Mouse (Mus musculus) midbrain, embryonic 12.5 days (tissue): ENCODE data around the gene Mrps24. TPM values are rescaled to one million over a fixed set of nuclear protein-coding genes. Genes with fewer than 3 reads are reported as not detected.

Experiments used
- ATAC-seq: fragments of 200-750 bp; cut with Nextera tagmentation; 2 replicates; pipeline ENCODE4 v1.8.0; 2017; ENCODE audit warnings: low read depth, moderate TSS enrichment, moderate library complexity; ENCODE audit not compliant: low FRiP score
- H3K27ac ChIP-seq: fragments of 300-500 bp; sonication (generic); replicated peaks from 2 replicates; pipeline ENCODE4 v1.5.1; 2016; ENCODE audit warnings: mild to moderate bottlenecking
- H3K27me3 ChIP-seq: fragments of 300-500 bp; sonication (generic); 2 replicates; pipeline ENCODE4 v1.6.1; 2016; ENCODE audit warnings: mild to moderate bottlenecking
- H3K36me3 ChIP-seq: fragments of 300-500 bp; sonication (generic); 2 replicates; pipeline ENCODE4 v1.6.1; 2016
- H3K4me1 ChIP-seq: fragments of 300-500 bp; sonication (generic); 2 replicates; pipeline ENCODE4 v1.6.1; 2016
- H3K4me2 ChIP-seq: fragments of 300-500 bp; sonication (generic); replicated peaks from 2 replicates; pipeline ENCODE4 v1.6.1; 2016; ENCODE audit warnings: mild to moderate bottlenecking, moderate library complexity
- H3K4me3 ChIP-seq: fragments of 300-500 bp; sonication (generic); 2 replicates; pipeline ENCODE4 v1.5.1; 2016; ENCODE audit warnings: mild to moderate bottlenecking
- H3K9ac ChIP-seq: fragments of 300-500 bp; sonication (generic); replicated peaks from 2 replicates; pipeline ENCODE4 v1.6.1; 2016; ENCODE audit warnings: mild to moderate bottlenecking, moderate library complexity
- H3K9me3 ChIP-seq: fragments of 300-500 bp; sonication (generic); 2 replicates; pipeline ENCODE4 v1.6.1; 2016; ENCODE audit warnings: mild to moderate bottlenecking
- WGBS: fragments of 180-500 bp; shearing (Covaris S2); methylation state at CpG from one replicate; pipeline ENCODE4 v1.1.7; 2016; 5-methylcytosine and 5-hydroxymethylcytosine counted together
- polyA plus RNA-seq: library from polyadenylated mRNA; unstranded; fragments of >200 nt; fragmentation: Nextera tagmentation; extraction: Ambion mirVana; gene quantifications from 2 replicates; pipeline ENCODE4 v1.2.1, GENCODE M21; 2016

The Mrps24 gene
- polyA plus RNA-seq = 154 and 158 TPM in 2 replicates

- 88% methylated on average over 14 of the region's 14 CpGs for WGBS
- H3K4me1 ChIP-seq = no peaks in the 10 kb centered on the region
- no peak within 1 kb of the TSS for H3K27ac ChIP-seq
- no peak within 1 kb of the TSS for H3K4me2 ChIP-seq
- H3K4me3 ChIP-seq = no peak within 1 kb of the TSS
- H3K9ac ChIP-seq = no peak within 1 kb of the TSS
- no peaks in the 10 kb centered on the region for H3K27me3 ChIP-seq
- peaks cover 46% of the 10 kb centered on the region for H3K36me3 ChIP-seq
- H3K9me3 ChIP-seq = no peaks in the 10 kb centered on the region
- ATAC-seq = no peak
These were observed at the start of gene Mrps24 for GRCm38 (mm10) chr11:5715630-5716105. Gene Mrps24 (minus strand): TSS chr11:5715680.

GRCm38 (mm10) chr11:5762633-5762982 is 47.1 kb upstream of the Mrps24 start:
- Histone ChIP-seq H3K9me3 (no peaks in the 10 kb centered on the region), H3K4me1 (peaks cover 13% of the 10 kb centered on the region), H3K27ac (peak overlapping the region; percentile 93), H3K4me3 (peak overlapping the region; percentile 75), H3K4me2 (peak overlapping the region; percentile 83), H3K36me3 (no peaks in the 10 kb centered on the region), H3K27me3 (no peaks in the 10 kb centered on the region), H3K9ac (no peak overlapping the region; the same call in 1 of the 2 replicates)
- ATAC-seq = peak; percentile 69
- 14% methylated on average over 6 of the region's 6 CpGs for WGBS

GRCm38 (mm10) chr11:5761820-5762632 is 46.5 kb upstream of the Mrps24 start, which contains the start of gene Urgcp:
Gene Urgcp (minus strand): TSS chr11:5762376.
- no peaks in the 10 kb centered on the region for H3K36me3 ChIP-seq
- H3K9ac ChIP-seq = peak within 1 kb of the TSS; percentile 92
- peak within 1 kb of the TSS; percentile 83 for H3K4me2 ChIP-seq
- H3K4me1 ChIP-seq = peaks cover 13% of the 10 kb centered on the region
- no peaks in the 10 kb centered on the region for H3K9me3 ChIP-seq
- peak; percentile 98 for ATAC-seq
- peak within 1 kb of the TSS; percentile 75 for H3K4me3 ChIP-seq
- WGBS = under 1% methylated on average over 68 of the region's 68 CpGs
- no peaks in the 10 kb centered on the region for H3K27me3 ChIP-seq
- H3K27ac ChIP-seq = peak within 1 kb of the TSS; percentile 93

- ATAC-seq = no peak
- Histone ChIP-seq H3K9me3 (peaks cover 8% of the 10 kb centered on the region; the same call in 1 of the 2 replicates), H3K36me3 (0 out of 2 replicates have a peak, but pooled peaks cover 5% of the 10 kb centered on the region), H3K27me3 (no peaks in the 10 kb centered on the region), H3K4me2 (no peak overlapping the region), H3K4me3 (no peak overlapping the region), H3K9ac (no peak overlapping the region), H3K27ac (no peak overlapping the region), H3K4me1 (no peaks in the 10 kb centered on the region)
- 88% methylated on average over 2 of the region's 2 CpGs for WGBS
These were observed 38.3 kb upstream of the Mrps24 start for GRCm38 (mm10) chr11:5753755-5754154.

- H3K9ac ChIP-seq = no peak overlapping the region
- no peak overlapping the region for H3K27ac ChIP-seq
- no peak overlapping the region for H3K4me2 ChIP-seq
- ATAC-seq = no peak
- H3K36me3 ChIP-seq = no peaks in the 10 kb centered on the region
- no peaks in the 10 kb centered on the region for H3K9me3 ChIP-seq
- 82% methylated on average over 2 of the region's 2 CpGs for WGBS
- H3K27me3 ChIP-seq = no peaks in the 10 kb centered on the region
- H3K4me1 ChIP-seq = peaks cover 7% of the 10 kb centered on the region; the same call in 1 of the 2 replicates
- no peak overlapping the region for H3K4me3 ChIP-seq
These were observed 29.5 kb upstream of the Mrps24 start for GRCm38 (mm10) chr11:5744951-5745350.

GRCm38 (mm10) chr11:5742106-5742505 is 26.6 kb upstream of the Mrps24 start:
- H3K4me1 ChIP-seq = peaks cover 7% of the 10 kb centered on the region; the same call in 1 of the 2 replicates
- no peaks in the 10 kb centered on the region for H3K9me3 ChIP-seq
- no peak overlapping the region for H3K27ac ChIP-seq
- H3K4me3 ChIP-seq = no peak overlapping the region
- no peak overlapping the region for H3K9ac ChIP-seq
- no peak for ATAC-seq
- no peak overlapping the region for H3K4me2 ChIP-seq
- H3K27me3 ChIP-seq = no peaks in the 10 kb centered on the region
- WGBS = 74% methylated on average over 7 of the region's 7 CpGs
- H3K36me3 ChIP-seq = no peaks in the 10 kb centered on the region

- no peaks in the 10 kb centered on the region for H3K27me3 ChIP-seq
- peak overlapping the region; percentile 88 for H3K9ac ChIP-seq
- H3K4me3 ChIP-seq = peak overlapping the region; percentile 71
- no peaks in the 10 kb centered on the region for H3K36me3 ChIP-seq
- H3K27ac ChIP-seq = peak overlapping the region; percentile 49
- H3K4me2 ChIP-seq = peak overlapping the region; percentile 97
- H3K4me1 ChIP-seq = peaks cover 7% of the 10 kb centered on the region; the same call in 1 of the 2 replicates
- 2% methylated on average over 50 of the region's 50 CpGs for WGBS
- H3K9me3 ChIP-seq = no peaks in the 10 kb centered on the region
- peak; percentile 90 for ATAC-seq
These were observed 25.6 kb upstream of the Mrps24 start for GRCm38 (mm10) chr11:5740965-5741627.

GRCm38 (mm10) chr11:5740599-5740964 is 25.1 kb upstream of the Mrps24 start:
- WGBS = 3% methylated on average over 26 of the region's 26 CpGs
- peaks cover 7% of the 10 kb centered on the region; the same call in 1 of the 2 replicates for H3K4me1 ChIP-seq
- H3K27me3 ChIP-seq = no peaks in the 10 kb centered on the region
- peak overlapping the region; percentile 88 for H3K9ac ChIP-seq
- peak overlapping the region; percentile 71 for H3K4me3 ChIP-seq
- peak overlapping the region; percentile 97 for H3K4me2 ChIP-seq
- ATAC-seq = peak; percentile 84
- H3K36me3 ChIP-seq = no peaks in the 10 kb centered on the region
- H3K9me3 ChIP-seq = no peaks in the 10 kb centered on the region
- H3K27ac ChIP-seq = peak overlapping the region; percentile 49

- Histone ChIP-seq H3K4me2 (peak overlapping the region; percentile 97; the same call in 1 of the 2 replicates), H3K4me3 (no peak overlapping the region), H3K9ac (no peak overlapping the region), H3K27me3 (no peaks in the 10 kb centered on the region), H3K4me1 (peaks cover 7% of the 10 kb centered on the region; the same call in 1 of the 2 replicates), H3K27ac (no peak overlapping the region), H3K36me3 (no peaks in the 10 kb centered on the region), H3K9me3 (no peaks in the 10 kb centered on the region)
- 80% methylated on average over 3 of the region's 3 CpGs for WGBS
- ATAC-seq = no peak
These were observed 24.4 kb upstream of the Mrps24 start for GRCm38 (mm10) chr11:5739846-5740245.

GRCm38 (mm10) chr11:5738888-5739632 is 23.6 kb upstream of the Mrps24 start:
- WGBS = 83% methylated on average over 5 of the region's 5 CpGs
- Histone ChIP-seq H3K27ac (no peak overlapping the region), H3K4me3 (no peak overlapping the region), H3K4me2 (no peak overlapping the region), H3K4me1 (peaks cover 7% of the 10 kb centered on the region; the same call in 1 of the 2 replicates), H3K36me3 (no peaks in the 10 kb centered on the region), H3K9ac (no peak overlapping the region), H3K27me3 (no peaks in the 10 kb centered on the region), H3K9me3 (no peaks in the 10 kb centered on the region)
- no peak for ATAC-seq

- H3K9ac ChIP-seq = no peak overlapping the region
- ATAC-seq = no peak
- H3K27me3 ChIP-seq = no peaks in the 10 kb centered on the region
- H3K9me3 ChIP-seq = no peaks in the 10 kb centered on the region
- H3K4me3 ChIP-seq = no peak overlapping the region
- peaks cover 14% of the 10 kb centered on the region for H3K4me1 ChIP-seq
- H3K4me2 ChIP-seq = no peak overlapping the region
- no peaks in the 10 kb centered on the region for H3K36me3 ChIP-seq
- WGBS = 88% methylated on average over 5 of the region's 5 CpGs
- H3K27ac ChIP-seq = no peak overlapping the region
These were observed 21.7 kb upstream of the Mrps24 start for GRCm38 (mm10) chr11:5737137-5737536.
